Mouse (Mus musculus): ENCODE data around the gene 4932438A13Rik. TPM values are rescaled to one million over a fixed set of nuclear protein-coding genes. Genes with fewer than 3 reads are reported as not detected.

4932438A13Rik gene
- polyA plus RNA-seq, 1 experiment from 2014 or later, result 48.8 TPM

DNA sequence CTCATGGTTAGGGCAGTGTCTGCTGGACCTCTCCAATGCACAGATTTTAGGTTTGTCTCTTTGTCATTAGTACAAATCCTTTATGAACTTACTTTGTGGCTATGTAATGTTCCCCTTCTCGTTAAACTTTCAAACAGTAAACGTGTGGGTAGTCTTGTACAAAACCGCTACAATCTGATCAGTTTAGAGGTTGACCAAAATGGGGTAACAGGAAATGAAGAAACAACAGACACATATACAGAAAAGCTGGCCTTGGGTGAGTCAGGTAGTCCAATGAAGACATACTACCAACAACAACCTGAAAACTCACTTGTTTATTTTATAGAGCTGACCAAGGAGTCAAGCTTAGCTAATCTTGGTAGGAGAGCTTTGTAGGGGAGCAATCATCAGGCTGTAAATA, 32.7 kb upstream of the 4932438A13Rik start:
- H3K27ac ChIP-seq (replicated peaks in 1 of 2; ENCODE audit: control insufficient read depth in 1 of 2, insufficient read depth in 1 of 2, low read depth in 2 of 2, low read length in 2 of 2), result no peak overlapping the region
- ATAC-seq (ENCODE audit: insufficient number of reproducible peaks, insufficient read depth, low FRiP score, low read depth), result no peak
- no peak overlapping the region for H3K4me3 ChIP-seq (ENCODE audit: control insufficient read depth in 1 of 2, insufficient read depth in 1 of 2, low read depth in 1 of 2, low read length in 2 of 2)
- H3K4me1 ChIP-seq (ENCODE audit: control insufficient read depth in 2 of 2, insufficient read depth in 2 of 2, low read length in 2 of 2), result no peaks in the 10 kb centered on the region
- H3K9ac ChIP-seq (ENCODE audit: low read length), result no peak overlapping the region
- H3K36me3 ChIP-seq (ENCODE audit: control insufficient read depth, insufficient read depth, low read length), result no peaks in the 10 kb centered on the region
- H3K4me2 ChIP-seq (ENCODE audit: low read length), result no peak overlapping the region
- H3K9me3 ChIP-seq (ENCODE audit: control insufficient read depth, low read length), result no peaks in the 10 kb centered on the region
- H3K27me3 ChIP-seq (ENCODE audit: control insufficient read depth, insufficient read depth, low read length), result no peaks in the 10 kb centered on the region
- WGBS, result 83% methylated on average over 3 of the region's 3 CpGs

- 78% methylated on average over 4 of the region's 4 CpGs for WGBS
- Histone ChIP-seq H3K4me2 (ENCODE audit: low read length) (no peak overlapping the region), H3K27ac (replicated peaks in 1 of 2; ENCODE audit: control insufficient read depth in 1 of 2, insufficient read depth in 1 of 2, low read depth in 2 of 2, low read length in 2 of 2) (no peak overlapping the region), H3K9me3 (ENCODE audit: control insufficient read depth, low read length) (no peaks in the 10 kb centered on the region), H3K9ac (ENCODE audit: low read length) (no peak overlapping the region), H3K27me3 (ENCODE audit: control insufficient read depth, insufficient read depth, low read length) (no peaks in the 10 kb centered on the region), H3K36me3 (ENCODE audit: control insufficient read depth, insufficient read depth, low read length) (no peaks in the 10 kb centered on the region), H3K4me1 (ENCODE audit: control insufficient read depth in 2 of 2, insufficient read depth in 2 of 2, low read length in 2 of 2) (no peaks in the 10 kb centered on the region; a peak in 1 of 4 replicates), H3K4me3 (ENCODE audit: control insufficient read depth in 1 of 2, insufficient read depth in 1 of 2, low read depth in 1 of 2, low read length in 2 of 2) (no peak overlapping the region)
- ATAC-seq (ENCODE audit: insufficient number of reproducible peaks, insufficient read depth, low FRiP score, low read depth), result no peak
Observed at GRCm38 (mm10) chr3:36834426-36834825, 28.5 kb upstream of the 4932438A13Rik start.

GRCm38 (mm10) chr3:36834832-36835231, 28.1 kb upstream of the 4932438A13Rik start:
- no peaks in the 10 kb centered on the region; a peak in 1 of 4 replicates for H3K4me1 ChIP-seq (ENCODE audit: control insufficient read depth in 2 of 2, insufficient read depth in 2 of 2, low read length in 2 of 2)
- WGBS, result 62% methylated on average over 2 of the region's 2 CpGs

GRCm38 (mm10) chr3:36835525-36836203, 27.2 kb upstream of the 4932438A13Rik start:
- Histone ChIP-seq H3K9me3 (ENCODE audit: control insufficient read depth, low read length) (no peaks in the 10 kb centered on the region), H3K36me3 (ENCODE audit: control insufficient read depth, insufficient read depth, low read length) (no peaks in the 10 kb centered on the region), H3K4me1 (ENCODE audit: control insufficient read depth in 2 of 2, insufficient read depth in 2 of 2, low read length in 2 of 2) (no peaks in the 10 kb centered on the region; a peak in 1 of 4 replicates), H3K9ac (ENCODE audit: low read length) (no peak overlapping the region), H3K27ac (replicated peaks in 1 of 2; ENCODE audit: control insufficient read depth in 1 of 2, insufficient read depth in 1 of 2, low read depth in 2 of 2, low read length in 2 of 2) (no peak overlapping the region), H3K4me2 (ENCODE audit: low read length) (peak overlapping the region; percentile 37), H3K4me3 (ENCODE audit: control insufficient read depth in 1 of 2, insufficient read depth in 1 of 2, low read depth in 1 of 2, low read length in 2 of 2) (peak overlapping the region in 1 of 2 experiments; percentile 29; a peak in 2 of 4 replicates), H3K27me3 (ENCODE audit: control insufficient read depth, insufficient read depth, low read length) (no peaks in the 10 kb centered on the region; the same call in 1 of the 2 replicates)
- ATAC-seq (ENCODE audit: insufficient number of reproducible peaks, insufficient read depth, low FRiP score, low read depth), result peak; percentile 43; the same call in 1 of the 2 replicates
- 32% methylated on average over 18 of the region's 18 CpGs for WGBS

More at GRCm38 (mm10) chr3:36834832-36835231, 28.1 kb upstream of the 4932438A13Rik start:
- H3K4me3 ChIP-seq (ENCODE audit: control insufficient read depth in 1 of 2, insufficient read depth in 1 of 2, low read depth in 1 of 2, low read length in 2 of 2), result no peak overlapping the region
- H3K27me3 ChIP-seq (ENCODE audit: control insufficient read depth, insufficient read depth, low read length), result no peaks in the 10 kb centered on the region
- H3K9me3 ChIP-seq (ENCODE audit: control insufficient read depth, low read length), result no peaks in the 10 kb centered on the region
- H3K36me3 ChIP-seq (ENCODE audit: control insufficient read depth, insufficient read depth, low read length), result no peaks in the 10 kb centered on the region
- H3K9ac ChIP-seq (ENCODE audit: low read length), result no peak overlapping the region
- ATAC-seq (ENCODE audit: insufficient number of reproducible peaks, insufficient read depth, low FRiP score, low read depth), result no peak
- H3K27ac ChIP-seq (replicated peaks in 1 of 2; ENCODE audit: control insufficient read depth in 1 of 2, insufficient read depth in 1 of 2, low read depth in 2 of 2, low read length in 2 of 2), result no peak overlapping the region
- H3K4me2 ChIP-seq (ENCODE audit: low read length), result no peak overlapping the region

- ATAC-seq (ENCODE audit: insufficient number of reproducible peaks, insufficient read depth, low FRiP score, low read depth), result no peak
- Histone ChIP-seq H3K36me3 (ENCODE audit: control insufficient read depth, insufficient read depth, low read length) (no peaks in the 10 kb centered on the region), H3K27me3 (ENCODE audit: control insufficient read depth, insufficient read depth, low read length) (no peaks in the 10 kb centered on the region; the same call in 1 of the 2 replicates), H3K4me3 (ENCODE audit: control insufficient read depth in 1 of 2, insufficient read depth in 1 of 2, low read depth in 1 of 2, low read length in 2 of 2) (no peak overlapping the region), H3K9me3 (ENCODE audit: control insufficient read depth, low read length) (no peaks in the 10 kb centered on the region), H3K4me2 (ENCODE audit: low read length) (no peak overlapping the region), H3K4me1 (ENCODE audit: control insufficient read depth in 2 of 2, insufficient read depth in 2 of 2, low read length in 2 of 2) (no peaks in the 10 kb centered on the region; a peak in 1 of 4 replicates), H3K9ac (ENCODE audit: low read length) (no peak overlapping the region), H3K27ac (replicated peaks in 1 of 2; ENCODE audit: control insufficient read depth in 1 of 2, insufficient read depth in 1 of 2, low read depth in 2 of 2, low read length in 2 of 2) (no peak overlapping the region)
- WGBS, result 89% methylated on average over 7 of the region's 7 CpGs
Observed at GRCm38 (mm10) chr3:36836833-36837232, 26.1 kb upstream of the 4932438A13Rik start.

DNA sequence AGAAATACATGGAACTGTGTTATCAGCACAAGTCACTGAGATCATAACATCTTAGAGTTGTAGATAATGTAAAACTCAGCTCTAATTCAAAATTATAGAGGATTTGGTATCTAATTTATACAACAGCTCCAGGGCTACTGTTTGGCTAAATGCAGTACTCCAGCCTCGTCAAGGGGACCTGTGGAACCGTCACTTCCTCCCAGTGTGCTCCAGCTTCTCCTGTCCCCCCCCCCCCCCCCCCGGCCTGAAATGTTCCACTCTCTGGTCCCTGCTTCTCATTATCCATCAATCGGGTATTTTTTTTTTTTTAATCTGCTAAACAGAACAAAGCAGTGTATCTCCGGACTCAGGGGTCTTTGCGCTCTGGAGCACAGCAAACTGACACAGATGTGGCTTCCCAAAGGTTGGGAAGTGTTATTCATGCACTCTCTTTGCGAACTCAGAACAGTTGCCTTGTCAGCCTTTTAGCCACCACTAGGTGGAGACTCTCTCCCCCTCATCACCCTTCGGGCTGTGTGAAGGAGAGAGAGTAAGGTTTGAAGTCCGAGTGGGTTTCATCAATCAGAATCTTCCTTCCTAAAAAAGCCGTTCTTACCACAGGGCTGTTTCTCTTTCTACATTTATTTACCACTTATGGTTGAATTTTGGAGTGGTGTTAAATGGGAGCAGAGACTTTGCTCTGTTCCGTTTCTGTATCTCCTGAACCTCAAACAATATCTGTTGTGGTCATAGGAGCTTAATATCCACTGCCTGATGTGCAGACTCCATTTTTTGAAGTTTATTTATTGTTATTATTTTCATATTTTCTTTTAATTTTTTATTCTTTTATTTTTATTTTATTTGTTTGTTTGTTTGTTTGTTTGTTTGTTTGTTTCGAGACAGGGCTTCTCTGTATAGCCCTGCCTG, 22.0 kb upstream of the 4932438A13Rik start:
- no peak for ATAC-seq (ENCODE audit: insufficient number of reproducible peaks, insufficient read depth, low FRiP score, low read depth)
- no peak overlapping the region for H3K4me3 ChIP-seq (ENCODE audit: control insufficient read depth in 1 of 2, insufficient read depth in 1 of 2, low read depth in 1 of 2, low read length in 2 of 2)

GRCm38 (mm10) chr3:36853733-36854440, 9.0 kb upstream of the 4932438A13Rik start:
- Histone ChIP-seq H3K9ac (ENCODE audit: low read length) (no peak overlapping the region), H3K36me3 (ENCODE audit: control insufficient read depth, insufficient read depth, low read length) (no peaks in the 10 kb centered on the region), H3K4me1 (ENCODE audit: control insufficient read depth in 2 of 2, insufficient read depth in 2 of 2, low read length in 2 of 2) (peaks cover 0 to 2% of the 10 kb centered on the region in 2 experiments; a peak in 1 of 4 replicates), H3K27ac (replicated peaks in 1 of 2; ENCODE audit: control insufficient read depth in 1 of 2, insufficient read depth in 1 of 2, low read depth in 2 of 2, low read length in 2 of 2) (peak overlapping the region; percentile 26 to 40; a peak in 3 of 4 replicates), H3K4me2 (ENCODE audit: low read length) (peak overlapping the region; percentile 55), H3K4me3 (ENCODE audit: control insufficient read depth in 1 of 2, insufficient read depth in 1 of 2, low read depth in 1 of 2, low read length in 2 of 2) (peak overlapping the region; percentile 6 to 20; a peak in 3 of 4 replicates), H3K27me3 (ENCODE audit: control insufficient read depth, insufficient read depth, low read length) (no peaks in the 10 kb centered on the region), H3K9me3 (ENCODE audit: control insufficient read depth, low read length) (peaks cover 6% of the 10 kb centered on the region; the same call in 1 of the 2 replicates)
- WGBS, result 34% methylated on average over 10 of the region's 10 CpGs
- peak; percentile 26; the same call in 1 of the 2 replicates for ATAC-seq (ENCODE audit: insufficient number of reproducible peaks, insufficient read depth, low FRiP score, low read depth)

More for the DNA sequence above, 22.0 kb upstream of the 4932438A13Rik start:
- H3K4me1 ChIP-seq (ENCODE audit: control insufficient read depth in 2 of 2, insufficient read depth in 2 of 2, low read length in 2 of 2), result no peaks in the 10 kb centered on the region; a peak in 1 of 4 replicates
- H3K27me3 ChIP-seq (ENCODE audit: control insufficient read depth, insufficient read depth, low read length), result no peaks in the 10 kb centered on the region; the same call in 1 of the 2 replicates
- H3K9me3 ChIP-seq (ENCODE audit: control insufficient read depth, low read length), result no peaks in the 10 kb centered on the region
- peak overlapping the region; percentile 45 for H3K4me2 ChIP-seq (ENCODE audit: low read length)
- H3K27ac ChIP-seq (replicated peaks in 1 of 2; ENCODE audit: control insufficient read depth in 1 of 2, insufficient read depth in 1 of 2, low read depth in 2 of 2, low read length in 2 of 2), result no peak overlapping the region
- no peaks in the 10 kb centered on the region for H3K36me3 ChIP-seq (ENCODE audit: control insufficient read depth, insufficient read depth, low read length)
- no peak overlapping the region for H3K9ac ChIP-seq (ENCODE audit: low read length)
- 17% methylated on average over 11 of the region's 12 CpGs for WGBS

Data from heart, embryonic 14.5 days (tissue).